Comparison of ENCODE assay signal across 14 mouse cellular contexts in the genomic region with DNA sequence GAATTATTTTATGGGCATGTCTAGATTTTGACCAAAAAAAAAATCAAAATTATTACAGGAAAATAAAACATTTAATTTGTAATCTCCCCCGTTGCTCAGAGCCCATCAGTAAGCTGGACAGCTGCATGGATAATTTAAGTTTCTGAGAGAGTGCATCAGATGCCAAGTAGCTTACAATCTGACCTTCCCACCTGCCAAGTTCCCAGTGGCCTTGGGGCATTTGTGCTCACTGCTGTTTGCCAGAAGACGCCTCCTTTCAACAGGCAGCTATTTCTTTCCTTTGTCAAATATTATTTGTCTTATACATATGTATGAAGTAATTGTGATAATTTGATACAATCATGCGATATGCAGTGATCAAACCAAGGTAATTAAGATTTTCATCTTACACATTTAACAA.
"Had no signal": no experiment of that assay in that cellular context is flagged by ENCODE, and none has a peak within 500 bp of the region (broad histone marks: within the 10 kb centered on the region; RNA-seq: fewer than 3 reads in every experiment).

No protein-coding gene starts in this region.

- H3K27me3 ChIP-seq: limb, embryonic 13.5 days; midbrain, embryonic 13.5 days; neural tube, embryonic 15.5 days; stomach, embryonic 15.5 days had no signal

- H3K27ac ChIP-seq: kidney, postnatal 0 days; limb, embryonic 13.5 days; liver, embryonic 14.5 days; midbrain, embryonic 13.5 days; neural tube, embryonic 15.5 days; stomach, embryonic 15.5 days had no signal

- H3K4me1 ChIP-seq: limb, embryonic 13.5 days; midbrain, embryonic 13.5 days; neural tube, embryonic 15.5 days; stomach, embryonic 15.5 days had no signal

- H3K4me3 ChIP-seq: limb, embryonic 13.5 days; midbrain, embryonic 13.5 days; myocyte; neural tube, embryonic 15.5 days; stomach, embryonic 15.5 days had no signal

- H3K4me2 ChIP-seq: limb, embryonic 13.5 days; midbrain, embryonic 13.5 days; neural tube, embryonic 15.5 days; stomach, embryonic 15.5 days had no signal

- H3K9me3 ChIP-seq: limb, embryonic 13.5 days; midbrain, embryonic 13.5 days; neural tube, embryonic 15.5 days; stomach, embryonic 15.5 days had no signal

- ATAC-seq: midbrain, embryonic 13.5 days had no signal

- H3K9ac ChIP-seq: limb, embryonic 13.5 days; liver, embryonic 14.5 days; midbrain, embryonic 13.5 days; neural tube, embryonic 15.5 days; stomach, embryonic 15.5 days had no signal

- H3K36me3 ChIP-seq: limb, embryonic 13.5 days; midbrain, embryonic 13.5 days; neural tube, embryonic 15.5 days; stomach, embryonic 15.5 days had no signal

- DNase-seq: kidney, adult 9 months; kidney, postnatal 36 days; layer of hippocampus, adult 9-11 months; layer of hippocampus, postnatal 36 days; lung, adult 18-20 months; right cerebral cortex, postnatal 14 days; thymus, postnatal 36 days had no signal
